In the genomic region with DNA sequence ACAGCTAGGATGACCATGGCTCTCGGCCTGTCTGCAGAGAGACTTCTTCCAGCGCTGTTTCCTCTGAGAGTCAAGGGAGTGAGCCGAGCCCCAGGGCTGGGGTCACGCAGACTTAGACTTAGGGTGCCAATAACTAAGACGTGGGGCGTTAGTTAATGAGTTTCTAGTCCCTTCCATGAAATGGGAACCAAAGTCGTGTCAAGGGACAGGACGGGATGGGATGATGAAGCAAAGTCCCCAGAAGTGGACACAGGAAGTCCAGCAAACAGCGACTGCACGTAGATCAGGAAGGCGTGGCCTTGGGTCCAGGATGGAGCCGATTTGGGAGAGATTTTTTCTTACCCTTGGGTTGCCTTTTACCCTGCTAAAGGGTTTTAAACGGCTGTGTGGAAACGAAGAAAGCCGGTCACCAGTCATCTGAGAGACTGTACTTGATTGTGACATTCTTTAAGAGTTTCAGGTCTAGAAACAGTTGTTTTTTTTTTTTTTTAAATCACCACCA, we compare ENCODE assay signal across 21 mouse cellular contexts.
A peak's percentile ranks its signal among the peaks of the same experiment; 100 is the strongest.
DNase-seq lines count a peak whose midpoint lies in the region; ATAC-seq and TF ChIP-seq lines count a peak whose summit lies in the region.
"Had no signal": no experiment of that assay in that cellular context is flagged by ENCODE, and none has a peak within 500 bp of the region (broad histone marks: within the 10 kb centered on the region; RNA-seq: fewer than 3 reads in every experiment).

No protein-coding gene starts in this region.

- no peaks in the 10 kb centered on the region for H3K9me3 ChIP-seq in embryonic facial prominence, embryonic 13.5 days
- H3K9me3 ChIP-seq in embryonic facial prominence, embryonic 10.5 days: peaks cover 3% of the 10 kb centered on the region; the same call in 1 of the 2 replicates
- H3K9me3 ChIP-seq in heart, postnatal 0 days (replicated peaks; ENCODE audit: control insufficient read depth, low read length): no peaks in the 10 kb centered on the region
- H3K9me3 ChIP-seq in neural tube, embryonic 15.5 days (replicated peaks): no peaks in the 10 kb centered on the region
- no peaks in the 10 kb centered on the region for H3K9me3 ChIP-seq in stomach, postnatal 0 days (ENCODE audit: control insufficient read depth, low read length)
- H3K9me3 ChIP-seq: forebrain, embryonic 12.5 days; kidney, embryonic 15.5 days; liver, embryonic 15.5 days; midbrain, embryonic 13.5 days; neural tube, embryonic 13.5 days had no signal

- no peaks in the 10 kb centered on the region for H3K36me3 ChIP-seq in embryonic facial prominence, embryonic 13.5 days
- no peaks in the 10 kb centered on the region for H3K36me3 ChIP-seq in embryonic facial prominence, embryonic 10.5 days (replicated peaks)
- H3K36me3 ChIP-seq in heart, postnatal 0 days (replicated peaks; ENCODE audit: control insufficient read depth, insufficient read depth, low read length): no peaks in the 10 kb centered on the region
- no peaks in the 10 kb centered on the region for H3K36me3 ChIP-seq in neural tube, embryonic 15.5 days
- H3K36me3 ChIP-seq in stomach, postnatal 0 days (ENCODE audit: control insufficient read depth, insufficient read depth, low read length): no peaks in the 10 kb centered on the region
- no peaks in the 10 kb centered on the region for H3K36me3 ChIP-seq in kidney, adult 2 months (ENCODE audit: control insufficient read depth, insufficient read depth, low read length)
- H3K36me3 ChIP-seq: forebrain, embryonic 12.5 days; kidney, embryonic 15.5 days; limb, embryonic 13.5 days; liver, embryonic 15.5 days; midbrain, embryonic 13.5 days; neural tube, embryonic 13.5 days had no signal

- no peak for DNase-seq in embryonic facial prominence, embryonic 10.5 days (ENCODE audit: low spot score)
- DNase-seq in heart, postnatal 0 days (ENCODE audit: low spot score): no peak
- no peak for DNase-seq in heart, postnatal 4 days
- DNase-seq in neural tube, embryonic 10.5 days (ENCODE audit: extremely low spot score, low spot score): peak; percentile 12
- DNase-seq in stomach, postnatal 0 days (ENCODE audit: low spot score): peak; percentile 29
- no peak for DNase-seq in kidney, adult 2 months
- DNase-seq: cerebellum, adult 11 months; cerebellum, postnatal 10 days; gastrocnemius, postnatal 36 days; kidney, postnatal 36 days; layer of hippocampus, postnatal 36 days had no signal

- H3K27ac ChIP-seq in embryonic facial prominence, embryonic 13.5 days: no peak overlapping the region
- no peak overlapping the region for H3K27ac ChIP-seq in embryonic facial prominence, embryonic 10.5 days (replicated peaks)
- peak overlapping the region; percentile 80; the same call in 1 of the 2 replicates for H3K27ac ChIP-seq in heart, postnatal 0 days (ENCODE audit: low read depth)
- H3K27ac ChIP-seq in neural tube, embryonic 15.5 days (replicated peaks): no peak overlapping the region
- H3K27ac ChIP-seq in stomach, postnatal 0 days (replicated peaks): no peak overlapping the region
- H3K27ac ChIP-seq in kidney, adult 2 months (ENCODE audit: insufficient read depth, low read depth, low read length): no peak overlapping the region
- H3K27ac ChIP-seq: forebrain, embryonic 12.5 days; hindbrain, postnatal 0 days; kidney, embryonic 15.5 days; limb, embryonic 13.5 days; liver, embryonic 15.5 days; midbrain, embryonic 13.5 days; neural tube, embryonic 13.5 days had no signal

- H3K4me1 ChIP-seq in embryonic facial prominence, embryonic 13.5 days: peaks cover 20% of the 10 kb centered on the region
- H3K4me1 ChIP-seq in embryonic facial prominence, embryonic 10.5 days: peaks cover 31% of the 10 kb centered on the region
- peaks cover 20% of the 10 kb centered on the region for H3K4me1 ChIP-seq in heart, postnatal 0 days (ENCODE audit: control insufficient read depth, insufficient read depth)
- peaks cover 16% of the 10 kb centered on the region for H3K4me1 ChIP-seq in neural tube, embryonic 15.5 days
- H3K4me1 ChIP-seq in stomach, postnatal 0 days (replicated peaks; ENCODE audit: control insufficient read depth, insufficient read depth): peaks cover 8% of the 10 kb centered on the region
- H3K4me1 ChIP-seq in kidney, adult 2 months (ENCODE audit: control insufficient read depth, insufficient read depth, low read length): peaks cover 10% of the 10 kb centered on the region; the same call in 1 of the 2 replicates

- no peak overlapping the region for H3K4me3 ChIP-seq in embryonic facial prominence, embryonic 13.5 days
- no peak overlapping the region for H3K4me3 ChIP-seq in embryonic facial prominence, embryonic 10.5 days
- no peak overlapping the region for H3K4me3 ChIP-seq in heart, postnatal 0 days (ENCODE audit: low read depth, low read length)
- no peak overlapping the region for H3K4me3 ChIP-seq in neural tube, embryonic 15.5 days (replicated peaks)
- H3K4me3 ChIP-seq in stomach, postnatal 0 days (ENCODE audit: low read depth, low read length): no peak overlapping the region
- no peak overlapping the region for H3K4me3 ChIP-seq in kidney, adult 2 months (ENCODE audit: insufficient read depth, low read depth, low read length)
- H3K4me3 ChIP-seq: erythroblast, embryonic 14.5 days; forebrain, embryonic 12.5 days; liver, embryonic 15.5 days; midbrain, embryonic 13.5 days; neural tube, embryonic 13.5 days had no signal

- TF ChIP-seq POLR2A in kidney, adult 2 months (IDR thresholded peaks at IDR 0.05; ENCODE audit: low read depth, low read length): no peak

- peaks cover 15% of the 10 kb centered on the region; the same call in 1 of the 2 replicates for H3K27me3 ChIP-seq in embryonic facial prominence, embryonic 13.5 days
- peaks cover 55% of the 10 kb centered on the region for H3K27me3 ChIP-seq in embryonic facial prominence, embryonic 10.5 days (replicated peaks; ENCODE audit: low read depth, poor library complexity, severe bottlenecking)
- no peaks in the 10 kb centered on the region for H3K27me3 ChIP-seq in heart, postnatal 0 days (ENCODE audit: control insufficient read depth, insufficient read depth, low read length)
- peaks cover 7% of the 10 kb centered on the region for H3K27me3 ChIP-seq in neural tube, embryonic 15.5 days (replicated peaks)
- H3K27me3 ChIP-seq in stomach, postnatal 0 days (ENCODE audit: control insufficient read depth, insufficient read depth, low read length): no peaks in the 10 kb centered on the region
- H3K27me3 ChIP-seq in kidney, adult 2 months (replicated peaks; ENCODE audit: control insufficient read depth, insufficient read depth, low read length): no peaks in the 10 kb centered on the region
- H3K27me3 ChIP-seq: liver, embryonic 15.5 days had no signal

- TF ChIP-seq EP300 in heart, postnatal 0 days (IDR thresholded peaks at IDR 0.05; ENCODE audit: low read depth): no peak
- TF ChIP-seq EP300 in stomach, postnatal 0 days (optimal IDR thresholded peaks at IDR 0.05): no peak

- peak overlapping the region; percentile 69; the same call in 1 of the 2 replicates for H3K4me2 ChIP-seq in embryonic facial prominence, embryonic 13.5 days
- H3K4me2 ChIP-seq in heart, postnatal 0 days (ENCODE audit: low read depth, low read length): no peak overlapping the region
- H3K4me2 ChIP-seq in neural tube, embryonic 15.5 days: no peak overlapping the region
- H3K4me2 ChIP-seq in stomach, postnatal 0 days (replicated peaks; ENCODE audit: low read depth): no peak overlapping the region

- 40% methylated on average over 15 of the region's 15 CpGs for WGBS in embryonic facial prominence, embryonic 13.5 days
- WGBS in embryonic facial prominence, embryonic 10.5 days: 36% methylated on average over 15 of the region's 15 CpGs
- WGBS in heart, postnatal 0 days: 60% methylated on average over 15 of the region's 15 CpGs
- WGBS in neural tube, embryonic 15.5 days: 65% methylated on average over 15 of the region's 15 CpGs
- 62% methylated on average over 15 of the region's 15 CpGs for WGBS in stomach, postnatal 0 days
- WGBS in kidney, adult 2 months: 80% methylated on average over 15 of the region's 15 CpGs

- H3K9ac ChIP-seq in embryonic facial prominence, embryonic 13.5 days: no peak overlapping the region
- no peak overlapping the region for H3K9ac ChIP-seq in heart, postnatal 0 days (replicated peaks; ENCODE audit: low read depth, low read length)
- H3K9ac ChIP-seq in neural tube, embryonic 15.5 days (replicated peaks): no peak overlapping the region
- H3K9ac ChIP-seq in stomach, postnatal 0 days (ENCODE audit: low read length): no peak overlapping the region
- H3K9ac ChIP-seq: forebrain, embryonic 12.5 days; kidney, embryonic 15.5 days; limb, embryonic 13.5 days; liver, embryonic 15.5 days; midbrain, embryonic 13.5 days; neural tube, embryonic 13.5 days had no signal

- no peak for ATAC-seq in embryonic facial prominence, embryonic 13.5 days (ENCODE audit: insufficient number of reproducible peaks, insufficient read depth, low FRiP score, low TSS enrichment, low read depth)
- ATAC-seq in heart, postnatal 0 days (ENCODE audit: insufficient read depth, low read depth): no peak
- ATAC-seq in neural tube, embryonic 15.5 days (ENCODE audit: low FRiP score): no peak
- ATAC-seq in stomach, postnatal 0 days (ENCODE audit: low FRiP score, low TSS enrichment): no peak
- ATAC-seq: hindbrain, postnatal 0 days; midbrain, embryonic 13.5 days had no signal

- TF ChIP-seq CTCF in heart, postnatal 0 days (IDR thresholded peaks at IDR 0.05; ENCODE audit: low read depth): no peak
- TF ChIP-seq CTCF in stomach, postnatal 0 days (IDR thresholded peaks at IDR 0.05; ENCODE audit: low read depth): no peak
- TF ChIP-seq CTCF in kidney, adult 2 months (conservative IDR thresholded peaks at IDR 0.05; ENCODE audit: insufficient read depth, insufficient read length, low read depth, low read length): no peak

Comparison
In these comparisons a context has a peak if more than half of its experiments do, and no peak if none do; other contexts are left out.
1. DNase-seq: peak in neural tube, embryonic 10.5 days (single experiment) and stomach, postnatal 0 days (single experiment); none in embryonic facial prominence, embryonic 10.5 days (single experiment), heart, postnatal 0 days (single experiment), heart, postnatal 4 days (single experiment) and kidney, adult 2 months (single experiment).